In the genomic region with DNA sequence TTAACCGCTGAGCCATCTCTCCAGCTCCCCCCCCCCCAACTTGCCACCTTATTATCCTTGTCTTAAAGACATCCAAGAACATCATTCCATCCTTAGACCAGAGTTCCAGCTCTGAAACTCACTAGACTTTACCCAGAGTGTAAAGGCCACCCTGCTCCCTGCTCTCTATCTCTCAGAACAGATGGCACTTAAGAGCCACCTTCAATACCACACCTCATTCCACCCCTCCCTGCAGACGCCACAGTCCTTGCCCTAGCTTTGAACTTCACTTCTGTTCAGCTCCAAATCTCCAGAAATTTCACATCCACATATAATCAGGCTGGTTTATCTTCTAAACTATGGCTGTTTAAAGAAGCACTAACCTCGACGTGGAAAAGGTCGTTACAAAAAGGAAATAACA, we compare ENCODE assay signal across 24 mouse cellular contexts. TPM values are rescaled to one million over a fixed set of nuclear protein-coding genes. Genes with fewer than 3 reads are reported as not detected.
DNase-seq lines count a peak whose midpoint lies in the region; ATAC-seq and TF ChIP-seq lines count a peak whose summit lies in the region.
"Had no signal": no experiment of that assay in that cellular context is flagged by ENCODE, and none has a peak within 500 bp of the region (broad histone marks: within the 10 kb centered on the region; RNA-seq: fewer than 3 reads in every experiment).

No protein-coding gene starts in this region.

- TF ChIP-seq EP300 in heart, adult 2 months (IDR thresholded peaks at IDR 0.05; ENCODE audit: insufficient read depth, low read depth, low read length): no peak
- TF ChIP-seq EP300 in liver, embryonic 14.5 days (IDR thresholded peaks at IDR 0.05; ENCODE audit: low read depth): peak; percentile 79

- no peak for DNase-seq in heart, adult 2 months
- no peak for DNase-seq in heart, postnatal 14 days
- no peak for DNase-seq in thymus, adult 2 months
- DNase-seq in thymus, postnatal 4 days: no peak
- DNase-seq in liver, embryonic 14.5 days (ENCODE audit: low read depth in 3 of 3, low spot score in 3 of 3): peak; percentile 74 to 77 (median 76)
- no peak for DNase-seq in testis, postnatal 10 days (ENCODE audit: low spot score)
- DNase-seq in left cerebral cortex, postnatal 36 days (ENCODE audit: low spot score in 2 of 2): no peak
- DNase-seq in hindbrain, embryonic 14.5 days (ENCODE audit: low spot score): no peak
- DNase-seq: cerebellum, postnatal 10 days; embryo, embryonic 11 days; forebrain, postnatal 0 days; heart, postnatal 10 days; midbrain, embryonic 14.5 days; thymus, postnatal 25 days had no signal

- no peaks in the 10 kb centered on the region for H3K9me3 ChIP-seq in liver, embryonic 14.5 days (ENCODE audit: control insufficient read depth, low read length)
- H3K9me3 ChIP-seq in hindbrain, embryonic 14.5 days (ENCODE audit: control insufficient read depth, low read length): no peaks in the 10 kb centered on the region
- H3K9me3 ChIP-seq: kidney, embryonic 15.5 days had no signal

- ATAC-seq in liver, embryonic 14.5 days (ENCODE audit: insufficient read depth): peak; percentile 88
- ATAC-seq in hindbrain, embryonic 14.5 days (ENCODE audit: low FRiP score): no peak
- ATAC-seq: forebrain, postnatal 0 days; hindbrain, embryonic 16.5 days; Patski had no signal

- H3K4me2 ChIP-seq in liver, embryonic 14.5 days (ENCODE audit: low read depth): peak overlapping the region; percentile 91
- H3K4me2 ChIP-seq in hindbrain, embryonic 14.5 days (replicated peaks): no peak overlapping the region
- H3K4me2 ChIP-seq: kidney, embryonic 15.5 days had no signal

- peak overlapping the region; percentile 1 for H3K4me3 ChIP-seq in heart, adult 2 months
- no peak overlapping the region for H3K4me3 ChIP-seq in thymus, adult 2 months (ENCODE audit: control insufficient read depth, insufficient read depth, low read length)
- H3K4me3 ChIP-seq in liver, embryonic 14.5 days (ENCODE audit: insufficient read depth in 1 of 2, low read depth in 2 of 2, low read length in 2 of 2): peak overlapping the region; percentile 41 to 78; a peak in 3 of 4 replicates
- H3K4me3 ChIP-seq in hindbrain, embryonic 14.5 days (replicated peaks; ENCODE audit: low read length): no peak overlapping the region
- H3K4me3 ChIP-seq: kidney, embryonic 15.5 days had no signal

- peak overlapping the region; percentile 34 for H3K27ac ChIP-seq in heart, adult 2 months
- peak overlapping the region; percentile 67 for H3K27ac ChIP-seq in thymus, adult 2 months (ENCODE audit: control insufficient read depth, insufficient read depth, low read length)
- peak overlapping the region; percentile 89 for H3K27ac ChIP-seq in liver, embryonic 14.5 days
- no peak overlapping the region for H3K27ac ChIP-seq in hindbrain, embryonic 14.5 days
- H3K27ac ChIP-seq: kidney, embryonic 15.5 days; macrophage had no signal

- TF ChIP-seq CTCF in heart, adult 2 months (IDR thresholded peaks at IDR 0.05): no peak
- no peak for TF ChIP-seq CTCF in thymus, adult 2 months (IDR thresholded peaks at IDR 0.05; ENCODE audit: borderline replicate concordance, control insufficient read depth, extremely low read depth, insufficient read depth, low read length, poor library complexity)
- no peak for TF ChIP-seq CTCF in liver, embryonic 14.5 days (IDR thresholded peaks at IDR 0.05; ENCODE audit: low read depth)

- no peak for TF ChIP-seq POLR2A in heart, adult 2 months (IDR thresholded peaks at IDR 0.05; ENCODE audit: insufficient read depth, low read depth, low read length)
- TF ChIP-seq POLR2A in thymus, adult 2 months (IDR thresholded peaks at IDR 0.05; ENCODE audit: control insufficient read depth, extremely low read depth, insufficient read depth, low read length, poor library complexity): no peak

- no peaks in the 10 kb centered on the region for H3K27me3 ChIP-seq in heart, adult 2 months (ENCODE audit: control insufficient read depth, insufficient read depth, low read length)
- no peaks in the 10 kb centered on the region for H3K27me3 ChIP-seq in thymus, adult 2 months (ENCODE audit: control insufficient read depth, insufficient read depth, low read length)
- H3K27me3 ChIP-seq in liver, embryonic 14.5 days (ENCODE audit: control insufficient read depth, insufficient read depth, low read length): no peaks in the 10 kb centered on the region
- peaks cover 9% of the 10 kb centered on the region; the same call in 1 of the 2 replicates for H3K27me3 ChIP-seq in hindbrain, embryonic 14.5 days (ENCODE audit: control insufficient read depth, insufficient read depth, low read length)
- H3K27me3 ChIP-seq: Patski had no signal

- 60% methylated on average over 5 of the region's 5 CpGs for WGBS in heart, adult 2 months
- WGBS in thymus, adult 2 months: 26% methylated on average over 5 of the region's 5 CpGs
- WGBS in liver, embryonic 14.5 days (ENCODE audit: insufficient replicate concordance): 22% methylated on average over 5 of the region's 5 CpGs
- 74% methylated on average over 5 of the region's 5 CpGs for WGBS in hindbrain, embryonic 14.5 days

- peaks cover 31% of the 10 kb centered on the region for H3K36me3 ChIP-seq in heart, adult 2 months (ENCODE audit: control insufficient read depth, insufficient read depth, low read length)
- H3K36me3 ChIP-seq in thymus, adult 2 months (ENCODE audit: control insufficient read depth, insufficient read depth, low read length): peaks cover 63% of the 10 kb centered on the region
- peaks cover 71% of the 10 kb centered on the region for H3K36me3 ChIP-seq in liver, embryonic 14.5 days (replicated peaks; ENCODE audit: control insufficient read depth, insufficient read depth, low read depth)
- H3K36me3 ChIP-seq in hindbrain, embryonic 14.5 days (replicated peaks; ENCODE audit: control insufficient read depth, insufficient read depth): no peaks in the 10 kb centered on the region
- H3K36me3 ChIP-seq: kidney, embryonic 15.5 days had no signal

- H3K9ac ChIP-seq in heart, adult 2 months (ENCODE audit: low read depth, low read length): no peak overlapping the region
- peak overlapping the region; percentile 55 for H3K9ac ChIP-seq in liver, embryonic 14.5 days (replicated peaks)
- no peak overlapping the region for H3K9ac ChIP-seq in hindbrain, embryonic 14.5 days
- H3K9ac ChIP-seq: forebrain, postnatal 0 days; kidney, embryonic 15.5 days had no signal

- intact Hi-C loops in heart, adult 2 months (cut with DNase I): loop anchor here (1.0 to 5.0 kb wide), 2 partner anchors 16 to 113 kb away; no protein-coding TSS in a partner anchor
- intact Hi-C loops in heart, postnatal 14 days (cut with DNase I): no loop called here
- intact Hi-C loops in left cerebral cortex, postnatal 36 days (cut with DNase I): loop anchor here (5.0 kb wide), 1 partner anchor 53 kb away; no protein-coding TSS in a partner anchor

- H3K79me2 ChIP-seq in heart, adult 2 months (replicated peaks; ENCODE audit: control insufficient read depth, insufficient read depth, low read length): no peaks in the 10 kb centered on the region

- peaks cover 7% of the 10 kb centered on the region for H3K4me1 ChIP-seq in heart, adult 2 months (ENCODE audit: control insufficient read depth, insufficient read depth, low read length)
- H3K4me1 ChIP-seq in thymus, adult 2 months (replicated peaks; ENCODE audit: control insufficient read depth, insufficient read depth, low read length): peaks cover 52% of the 10 kb centered on the region
- H3K4me1 ChIP-seq in liver, embryonic 14.5 days (replicated peaks; ENCODE audit: control insufficient read depth in 2 of 2, insufficient read depth in 2 of 2, low read length in 1 of 2): peaks cover 62 to 77% of the 10 kb centered on the region in 2 experiments
- peaks cover 15% of the 10 kb centered on the region for H3K4me1 ChIP-seq in hindbrain, embryonic 14.5 days (replicated peaks; ENCODE audit: control insufficient read depth, insufficient read depth, low read length)

RNA-seq across cellular contexts. Expression of gene Rgcc, which starts 6.5 kb away (rescaled TPM):
- total RNA-seq in heart, adult 2 months (2021): 100 to 1,000 TPM in 1 of 2 experiments, 10 to 100 TPM in 1; 66.4 to 116 TPM
- polyA plus RNA-seq in heart, adult 2 months (2012; rRNA removed): 91.8 and 124 TPM in 2 replicates
- 10 to 100 TPM; 78.5 to 80.3 TPM for total RNA-seq in heart, postnatal 14 days (2021)
- polyA plus RNA-seq in thymus, adult 2 months (2012; rRNA removed): 880 and 889 TPM in 2 replicates
- 226 and 293 TPM in 2 replicates for polyA plus RNA-seq in liver, embryonic 14.5 days (2012; rRNA removed)
- 357 and 375 TPM in 2 replicates for polyA plus RNA-seq in liver, embryonic 14.5 days (2014; fragmentation: Nextera tagmentation; extraction: Ambion mirVana)
- total RNA-seq in left cerebral cortex, postnatal 36 days (2021): 10 to 100 TPM; 30.1 to 39.0 TPM
- 36.4 and 40.4 TPM in 2 replicates for polyA plus RNA-seq in hindbrain, embryonic 14.5 days (2014; fragmentation: Nextera tagmentation; extraction: Ambion mirVana)

RNA-seq across cellular contexts. Expression of gene Zfp957, which starts 47.8 kb away (rescaled TPM):
- not detected for total RNA-seq in heart, adult 2 months (2021)
- not detected in 2 replicates for polyA plus RNA-seq in heart, adult 2 months (2012; rRNA removed)
- total RNA-seq in heart, postnatal 14 days (2021): not detected
- not detected in 2 replicates for polyA plus RNA-seq in thymus, adult 2 months (2012; rRNA removed)
- not detected in 2 replicates for polyA plus RNA-seq in liver, embryonic 14.5 days (2012; rRNA removed)
- not detected in 2 replicates for polyA plus RNA-seq in liver, embryonic 14.5 days (2014; fragmentation: Nextera tagmentation; extraction: Ambion mirVana)
- not detected for total RNA-seq in left cerebral cortex, postnatal 36 days (2021)
- polyA plus RNA-seq in hindbrain, embryonic 14.5 days (2014; fragmentation: Nextera tagmentation; extraction: Ambion mirVana): 0.08 TPM in 1 of 2 replicates, not detected in the other
- total RNA-seq: forebrain, postnatal 0 days; gastrocnemius, adult 8-10 months; heart, adult 8-10 months; heart, postnatal 10 days; layer of hippocampus, adult 8-10 months; left cerebral cortex, adult 8-10 months had no signal
- polyA plus RNA-seq: forebrain, postnatal 0 days; hindbrain, embryonic 16.5 days; limb, embryonic 14.5 days; macrophage; midbrain, embryonic 14.5 days; neural tube, embryonic 11.5 days had no signal

Comparison
In these comparisons a context has a peak if more than half of its experiments do, and no peak if none do; other contexts are left out.
1. DNase-seq: peak in liver, embryonic 14.5 days (3 of 3); none in heart, adult 2 months (0 of 2), heart, postnatal 14 days (0 of 2), thymus, adult 2 months (single experiment), thymus, postnatal 4 days (single experiment), testis, postnatal 10 days (single experiment), left cerebral cortex, postnatal 36 days (0 of 2) and hindbrain, embryonic 14.5 days (single experiment).
2. H3K4me3 ChIP-seq: peak in heart, adult 2 months (single experiment) and liver, embryonic 14.5 days (2 of 2); none in thymus, adult 2 months (single experiment) and hindbrain, embryonic 14.5 days (single experiment).